Mouse (Mus musculus) testis, postnatal 10 days (tissue): ENCODE measurements at regions not wholly inside any gene's neighbourhood (a gene's known extent, or its start where the extent isn't known, plus 50 kb on each side); places are given as distances from the start of the nearest gene placed in this dataset.
"Not testable (repeated sequence)": the region's sequence is repeated elsewhere in the genome, so short reads cannot be mapped to it uniquely, and the experiment has no call there.

Experiments used
- DNase-seq: peaks from one replicate; pipeline ENCODE4 v3.0.0; 2021; ENCODE audit warnings: low spot score

DNA sequence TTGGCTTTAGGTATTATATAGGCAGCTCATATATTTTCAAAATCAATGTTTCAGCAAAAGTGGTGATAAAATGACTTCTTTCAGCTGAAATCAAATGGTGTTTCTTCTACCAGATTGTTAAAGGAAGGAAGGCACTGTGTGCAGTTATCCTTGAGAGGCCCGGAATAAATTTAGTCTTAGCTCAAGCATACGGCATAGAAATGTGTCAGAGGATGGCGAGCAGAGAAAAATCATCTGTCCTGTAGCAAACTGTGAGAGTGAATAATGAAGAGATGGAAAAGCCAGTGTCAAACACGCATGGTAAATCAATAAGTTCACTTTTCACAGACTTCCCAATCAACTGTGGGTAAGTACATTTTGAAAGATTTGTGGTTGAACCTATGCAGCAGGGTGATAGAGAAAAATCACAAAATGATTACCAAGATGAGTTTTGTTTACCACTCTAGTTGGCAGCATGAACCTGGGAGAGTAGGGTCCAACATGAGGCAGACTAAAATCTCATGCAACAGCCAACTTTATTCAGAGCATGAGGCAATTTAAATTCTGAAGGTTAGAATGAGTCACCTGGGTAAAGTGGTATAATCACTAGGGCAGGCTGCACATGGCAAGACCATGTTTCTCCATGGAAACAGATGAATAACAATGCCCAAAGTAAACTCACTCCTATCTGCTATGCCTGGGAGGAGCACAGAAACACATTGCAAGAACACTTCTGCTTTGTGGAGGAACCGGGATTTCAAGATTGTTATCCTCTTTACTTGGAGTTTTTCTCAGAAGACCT lies 55.7 kb downstream of the AI429214 start:
- no peak for DNase-seq

GRCm38 (mm10) chr8:37049969-37050683 lies 56.7 kb downstream of the AI429214 start:
- no peak for DNase-seq

- no peak for DNase-seq
Measured at GRCm38 (mm10) chr8:37050684-37051028, 57.3 kb downstream of the AI429214 start.

DNA sequence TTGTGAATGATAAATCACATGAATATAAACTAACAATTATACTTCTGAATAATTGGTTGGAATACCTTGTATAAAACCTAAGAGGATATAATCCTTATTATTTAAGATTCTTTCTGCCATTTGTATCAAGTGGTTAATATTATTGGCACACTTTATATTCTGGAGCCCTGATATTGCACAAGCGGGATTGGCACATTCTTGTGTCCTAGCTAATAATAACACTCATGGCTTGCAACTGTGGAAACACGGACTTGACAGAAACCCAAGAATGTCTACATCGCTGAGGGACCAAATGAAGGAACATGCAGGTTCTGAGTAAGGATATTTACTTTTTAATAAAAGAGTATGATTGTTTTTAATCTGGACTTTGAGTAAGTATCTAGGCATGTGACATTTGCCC lies 63.0 kb downstream of the AI429214 start:
- DNase-seq = no peak

GRCm38 (mm10) chr8:37058390-37058789 lies 65.0 kb downstream of the AI429214 start:
- DNase-seq = no peak

- DNase-seq = peak; percentile 91
Measured at GRCm38 (mm10) chr8:37062012-37062944, 68.9 kb downstream of the AI429214 start.

DNA sequence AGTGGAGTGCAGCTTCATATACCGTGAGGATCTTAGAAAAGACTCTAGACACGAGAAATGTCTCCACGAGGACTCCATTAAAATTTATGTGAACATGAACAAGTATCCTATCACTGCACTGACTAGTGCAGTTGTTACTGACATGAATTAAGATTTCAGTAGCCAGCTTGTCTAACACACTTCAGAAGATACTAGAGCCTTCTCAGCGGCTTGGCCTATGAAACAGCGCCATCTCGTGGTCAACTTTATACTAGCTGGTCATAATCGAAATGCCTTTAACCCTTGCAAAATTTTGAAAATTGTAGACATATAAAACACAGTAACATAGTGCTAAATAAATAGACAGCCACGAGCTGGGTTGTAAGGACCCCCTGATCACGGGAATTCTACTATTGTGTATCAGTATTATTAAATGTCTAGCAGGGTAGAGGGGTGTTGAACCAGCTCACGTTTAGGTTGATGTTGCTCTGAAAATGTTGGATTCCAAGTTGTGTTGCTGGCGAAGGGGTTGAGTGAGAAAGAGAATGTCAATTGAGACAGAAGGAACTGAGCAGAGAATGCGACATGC lies 70.4 kb downstream of the AI429214 start:
- DNase-seq = peak; percentile 90

GRCm38 (mm10) chr8:37072905-37073304 lies 79.5 kb downstream of the AI429214 start:
- DNase-seq = no peak

GRCm38 (mm10) chr8:37099727-37100126 lies 106.3 kb downstream of the AI429214 start:
- no peak for DNase-seq

DNA sequence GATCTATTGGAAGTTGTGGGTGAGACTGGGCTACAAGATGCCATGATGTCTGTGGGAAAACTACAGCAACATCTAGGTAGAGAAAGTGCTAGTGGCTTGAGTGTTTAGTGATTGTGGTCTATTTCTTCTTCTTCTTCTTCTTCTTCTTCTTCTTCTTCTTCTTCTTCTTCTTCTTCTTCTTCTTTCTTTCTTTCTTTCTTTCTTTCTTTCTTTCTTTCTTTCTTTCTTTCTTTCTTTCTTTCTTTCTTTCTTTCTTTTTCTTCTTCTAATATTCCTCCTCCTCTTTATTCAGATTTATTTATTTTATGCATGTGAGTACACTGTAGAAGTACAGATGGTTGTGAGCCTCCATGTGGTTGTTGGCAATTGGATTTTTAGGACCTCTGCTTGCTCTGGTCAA lies 119.0 kb downstream of the AI429214 start:
- not testable (repeated sequence) for DNase-seq

GRCm38 (mm10) chr8:37125834-37126233 lies 132.4 kb downstream of the AI429214 start:
- DNase-seq = no peak

- DNase-seq = no peak
Measured at GRCm38 (mm10) chr8:37129670-37130069, 136.3 kb downstream of the AI429214 start.

- no peak for DNase-seq
Measured at GRCm38 (mm10) chr8:37131988-37132387, 138.6 kb downstream of the AI429214 start.

- DNase-seq = no peak
Measured at GRCm38 (mm10) chr8:37134192-37134964, 141.0 kb downstream of the AI429214 start.

DNA sequence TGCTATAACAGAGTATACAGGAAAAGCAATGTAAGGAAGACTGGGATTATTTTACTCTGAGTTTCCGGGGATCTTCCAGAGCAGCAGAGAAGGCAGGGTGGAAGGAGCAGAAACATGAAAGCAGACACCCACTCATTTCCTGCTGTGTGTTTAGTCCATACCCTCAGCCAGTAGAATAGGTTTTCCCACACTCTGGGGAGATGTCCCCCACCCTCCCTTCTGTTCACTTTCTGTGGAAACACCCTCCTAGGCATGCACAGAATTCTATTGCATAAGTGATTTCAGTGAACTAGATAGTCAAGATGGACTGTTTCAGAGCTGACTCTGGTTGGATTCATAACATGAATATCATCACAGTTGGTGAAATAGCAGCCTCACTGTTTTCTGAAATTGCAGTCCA lies 156.9 kb downstream of the AI429214 start:
- no peak for DNase-seq

- no peak for DNase-seq
Measured at GRCm38 (mm10) chr8:37154361-37154760, 161.0 kb downstream of the AI429214 start.

GRCm38 (mm10) chr8:37154946-37155345 lies 161.5 kb downstream of the AI429214 start:
- DNase-seq = no peak

GRCm38 (mm10) chr8:37159481-37159880 lies 166.1 kb downstream of the AI429214 start:
- DNase-seq = peak; percentile 82

DNA sequence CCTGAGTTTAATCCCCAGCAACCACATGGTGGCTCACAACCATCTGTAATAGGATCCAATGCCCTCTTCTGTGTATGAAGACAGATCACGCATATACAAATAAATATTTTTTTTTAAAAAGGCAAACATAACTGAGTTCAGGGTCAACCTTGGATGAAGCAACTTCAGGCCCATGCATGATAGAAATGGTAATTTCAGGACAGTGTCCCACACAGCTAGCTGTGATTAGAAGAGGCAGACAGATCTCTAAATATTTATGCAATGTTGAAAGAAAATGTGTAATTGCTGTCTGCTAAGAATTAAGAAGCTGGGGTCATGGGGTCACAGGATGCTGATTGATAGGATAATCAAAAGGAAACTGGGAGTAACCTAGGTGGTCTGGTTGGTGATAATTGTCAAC lies 203.5 kb downstream of the AI429214 start:
- DNase-seq = no peak

GRCm38 (mm10) chr8:37215894-37216293 lies 222.5 kb downstream of the AI429214 start:
- DNase-seq = no peak

DNA sequence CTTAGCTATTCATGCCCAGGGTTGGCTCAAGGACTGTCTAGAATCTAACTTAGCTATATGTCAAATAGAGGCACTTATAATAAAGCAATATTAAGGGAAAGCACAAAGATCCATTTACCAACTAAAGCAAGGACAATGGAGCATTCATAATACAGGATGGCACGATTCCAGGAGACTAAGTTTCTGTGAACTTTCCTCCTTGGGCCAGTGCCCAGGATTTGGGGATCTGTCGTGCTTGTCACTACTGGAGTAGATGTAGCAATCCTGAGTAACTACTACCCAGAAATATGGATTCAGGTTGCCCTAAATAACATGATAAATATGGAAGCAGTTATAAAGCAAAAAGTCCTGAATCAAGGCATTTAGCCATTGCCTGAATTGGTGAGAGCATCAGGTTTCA lies 233.7 kb downstream of the AI429214 start:
- no peak for DNase-seq
